Mouse (Mus musculus) bone marrow, adult 2 months (tissue): ENCODE measurements around the gene Trim6.

Experiments
- CTCF ChIP-seq: fragments of 200-500 bp; IDR thresholded peaks from 2 replicates; pipeline ENCODE4 v1.5.1; 2011; ENCODE audit warnings: low read length, control low read depth; ENCODE audit not compliant: control insufficient read depth, insufficient read depth
- POLR2A ChIP-seq: fragments of 200-500 bp; IDR thresholded peaks from 2 replicates; pipeline ENCODE4 v1.6.1; 2011; ENCODE audit warnings: low read depth, mild to moderate bottlenecking, control low read depth, low read length, borderline replicate concordance; ENCODE audit not compliant: control insufficient read depth

DNA sequence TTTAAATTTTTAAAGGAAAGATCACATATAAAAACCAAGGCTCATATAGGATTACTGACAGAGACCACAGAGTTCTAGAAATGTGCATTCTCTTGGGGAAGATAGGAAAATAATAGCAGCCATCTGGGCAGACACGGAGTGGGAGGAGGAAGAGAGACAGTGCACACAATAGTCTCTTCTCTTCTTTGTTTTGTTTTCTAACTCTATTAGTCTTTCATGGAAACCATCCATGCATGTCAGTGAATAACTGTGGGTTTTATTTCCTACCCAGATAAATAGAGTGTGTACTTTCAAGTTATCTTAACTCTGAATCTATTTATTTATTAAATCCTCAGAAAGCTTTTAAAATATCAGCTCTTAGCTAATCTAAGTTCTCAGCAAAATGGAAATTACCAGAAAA, 43.5 kb upstream of the Trim6 start:
- no peak for TF ChIP-seq CTCF
- no peak for TF ChIP-seq POLR2A
